Mouse (Mus musculus): Measurements from ENCODE around the gene 1700122O11Rik. TPM values are rescaled to one million over a fixed set of nuclear protein-coding genes. Genes with fewer than 3 reads are reported as not detected.
A peak's percentile ranks its signal among the peaks of the same experiment; 100 is the strongest.

The 1700122O11Rik gene
- polyA plus RNA-seq, 1 experiment = not detected

- peak overlapping the region; percentile 70 for H3K27ac ChIP-seq (ENCODE audit: insufficient read depth, low read length)
- no peaks in the 10 kb centered on the region for H3K27me3 ChIP-seq (ENCODE audit: control insufficient read depth, insufficient read depth, low read length)
- H3K4me3 ChIP-seq (ENCODE audit: extremely low read depth, insufficient read depth, insufficient read length) = peak overlapping the region; percentile 43
- WGBS = 15% methylated on average over 29 of the region's 29 CpGs
- H3K36me3 ChIP-seq (ENCODE audit: control insufficient read depth, insufficient read depth, low read length) = no peaks in the 10 kb centered on the region
- TF ChIP-seq CTCF (IDR thresholded peaks at IDR 0.05; ENCODE audit: extremely low read depth, insufficient read depth, insufficient read length, insufficient replicate concordance) (no peak), POLR2A (IDR thresholded peaks at IDR 0.05; ENCODE audit: low read depth, low read length) (no peak)
- peak; percentile 21 to 23 for DNase-seq (ENCODE audit: low read depth in 1 of 2, low spot score in 2 of 2)
- H3K4me1 ChIP-seq (ENCODE audit: control insufficient read depth, insufficient read depth, insufficient read length) = peaks cover 20% of the 10 kb centered on the region; the same call in 1 of the 2 replicates
These were observed 3.5 kb upstream of the 1700122O11Rik start for GRCm38 (mm10) chr17:48041351-48042287.

GRCm38 (mm10) chr17:48039232-48039866, 1.3 kb upstream of the 1700122O11Rik start:
- H3K27ac ChIP-seq (ENCODE audit: insufficient read depth, low read length) = no peak overlapping the region
- no peak overlapping the region for H3K4me3 ChIP-seq (ENCODE audit: extremely low read depth, insufficient read depth, insufficient read length)
- peak; percentile 50 to 64 for DNase-seq (ENCODE audit: low read depth in 1 of 2, low spot score in 2 of 2)
- H3K27me3 ChIP-seq (ENCODE audit: control insufficient read depth, insufficient read depth, low read length) = no peaks in the 10 kb centered on the region
- H3K4me1 ChIP-seq (ENCODE audit: control insufficient read depth, insufficient read depth, insufficient read length) = peaks cover 20% of the 10 kb centered on the region; the same call in 1 of the 2 replicates
- no peak for TF ChIP-seq POLR2A (IDR thresholded peaks at IDR 0.05; ENCODE audit: low read depth, low read length)
- TF ChIP-seq CTCF (IDR thresholded peaks at IDR 0.05; ENCODE audit: extremely low read depth, insufficient read depth, insufficient read length, insufficient replicate concordance) = no peak
- 14% methylated on average over 14 of the region's 14 CpGs for WGBS
- no peaks in the 10 kb centered on the region for H3K36me3 ChIP-seq (ENCODE audit: control insufficient read depth, insufficient read depth, low read length)

- 52% methylated on average over 3 of the region's 3 CpGs for WGBS
- Histone ChIP-seq H3K4me3 (ENCODE audit: extremely low read depth, insufficient read depth, insufficient read length) (no peak overlapping the region), H3K27me3 (ENCODE audit: control insufficient read depth, insufficient read depth, low read length) (peaks cover 4% of the 10 kb centered on the region), H3K4me1 (ENCODE audit: control insufficient read depth, insufficient read depth, insufficient read length) (peaks cover 17% of the 10 kb centered on the region; the same call in 1 of the 2 replicates), H3K36me3 (ENCODE audit: control insufficient read depth, insufficient read depth, low read length) (no peaks in the 10 kb centered on the region), H3K27ac (ENCODE audit: insufficient read depth, low read length) (no peak overlapping the region)
- TF ChIP-seq POLR2A (IDR thresholded peaks at IDR 0.05; ENCODE audit: low read depth, low read length) (no peak), CTCF (IDR thresholded peaks at IDR 0.05; ENCODE audit: extremely low read depth, insufficient read depth, insufficient read length, insufficient replicate concordance) (no peak)
- DNase-seq (ENCODE audit: low read depth in 1 of 2, low spot score in 2 of 2) = no peak
These were observed 1.2 kb downstream of the 1700122O11Rik start for GRCm38 (mm10) chr17:48036921-48037320.

GRCm38 (mm10) chr17:48031521-48032430, 6.3 kb downstream of the 1700122O11Rik start:
- H3K27me3 ChIP-seq (ENCODE audit: control insufficient read depth, insufficient read depth, low read length) = peaks cover 7% of the 10 kb centered on the region
- H3K36me3 ChIP-seq (ENCODE audit: control insufficient read depth, insufficient read depth, low read length) = no peaks in the 10 kb centered on the region
- 23% methylated on average over 40 of the region's 42 CpGs for WGBS
- no peak overlapping the region for H3K27ac ChIP-seq (ENCODE audit: insufficient read depth, low read length)
- peaks cover 5% of the 10 kb centered on the region; the same call in 1 of the 2 replicates for H3K4me1 ChIP-seq (ENCODE audit: control insufficient read depth, insufficient read depth, insufficient read length)
- DNase-seq (ENCODE audit: low read depth in 1 of 2, low spot score in 2 of 2) = no peak
- H3K4me3 ChIP-seq (ENCODE audit: extremely low read depth, insufficient read depth, insufficient read length) = no peak overlapping the region
- TF ChIP-seq POLR2A (IDR thresholded peaks at IDR 0.05; ENCODE audit: low read depth, low read length) = no peak
- TF ChIP-seq CTCF (IDR thresholded peaks at IDR 0.05; ENCODE audit: extremely low read depth, insufficient read depth, insufficient read length, insufficient replicate concordance) = no peak

- 77% methylated on average over 12 of the region's 12 CpGs for WGBS
- TF ChIP-seq CTCF (IDR thresholded peaks at IDR 0.05; ENCODE audit: extremely low read depth, insufficient read depth, insufficient read length, insufficient replicate concordance) (no peak), POLR2A (IDR thresholded peaks at IDR 0.05; ENCODE audit: low read depth, low read length) (no peak)
- Histone ChIP-seq H3K4me1 (ENCODE audit: control insufficient read depth, insufficient read depth, insufficient read length) (peaks cover 5% of the 10 kb centered on the region; the same call in 1 of the 2 replicates), H3K27ac (ENCODE audit: insufficient read depth, low read length) (no peak overlapping the region), H3K36me3 (ENCODE audit: control insufficient read depth, insufficient read depth, low read length) (no peaks in the 10 kb centered on the region), H3K27me3 (ENCODE audit: control insufficient read depth, insufficient read depth, low read length) (peaks cover 7% of the 10 kb centered on the region), H3K4me3 (ENCODE audit: extremely low read depth, insufficient read depth, insufficient read length) (no peak overlapping the region)
- DNase-seq (ENCODE audit: low read depth in 1 of 2, low spot score in 2 of 2) = no peak
These were observed 8.9 kb downstream of the 1700122O11Rik start for GRCm38 (mm10) chr17:48029241-48029640.

- TF ChIP-seq CTCF (IDR thresholded peaks at IDR 0.05; ENCODE audit: extremely low read depth, insufficient read depth, insufficient read length, insufficient replicate concordance) = no peak
- no peak for TF ChIP-seq POLR2A (IDR thresholded peaks at IDR 0.05; ENCODE audit: low read depth, low read length)
- no peak for DNase-seq (ENCODE audit: low read depth in 1 of 2, low spot score in 2 of 2)
- Histone ChIP-seq H3K27ac (ENCODE audit: insufficient read depth, low read length) (no peak overlapping the region), H3K4me3 (ENCODE audit: extremely low read depth, insufficient read depth, insufficient read length) (no peak overlapping the region), H3K27me3 (ENCODE audit: control insufficient read depth, insufficient read depth, low read length) (peaks cover 7% of the 10 kb centered on the region), H3K36me3 (ENCODE audit: control insufficient read depth, insufficient read depth, low read length) (no peaks in the 10 kb centered on the region), H3K4me1 (ENCODE audit: control insufficient read depth, insufficient read depth, insufficient read length) (peaks cover 5% of the 10 kb centered on the region; the same call in 1 of the 2 replicates)
- WGBS = 93% methylated on average over 5 of the region's 5 CpGs
These were observed 9.8 kb downstream of the 1700122O11Rik start for GRCm38 (mm10) chr17:48028250-48028649.

Data from spleen, adult 2 months (tissue).